Mouse (Mus musculus): ENCODE data around the gene Fancl.

DNA sequence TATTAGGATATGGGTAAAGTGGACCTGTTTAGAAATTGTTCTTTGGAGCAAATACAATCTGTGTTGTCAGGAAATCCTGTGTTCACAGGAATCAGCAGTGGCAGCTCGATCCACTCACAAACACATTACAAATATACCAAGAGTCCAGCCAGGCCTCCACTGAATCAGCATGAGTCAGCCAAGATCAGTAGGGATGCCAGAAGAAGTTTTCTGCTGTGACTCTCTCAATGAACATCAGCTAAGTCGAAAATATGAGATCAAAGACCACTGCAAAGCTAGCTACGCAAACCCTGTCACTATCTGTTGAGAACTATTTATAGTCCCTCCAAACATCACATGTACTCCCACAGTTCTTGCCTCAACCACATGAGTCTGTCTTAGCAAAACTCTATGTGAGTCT lies 133.1 kb downstream of the Fancl start:
- TF ChIP-seq CTCF (IDR thresholded peaks at IDR 0.05; ENCODE audit: borderline replicate concordance, insufficient read depth, low read length) (no peak), POLR2A (IDR thresholded peaks at IDR 0.05; ENCODE audit: low read depth, low read length) (no peak)
